Mouse (Mus musculus) intestine, embryonic 14.5 days (tissue): Measurements from ENCODE around the gene Wdr18. TPM values are rescaled to one million over a fixed set of nuclear protein-coding genes. Genes with fewer than 3 reads are reported as not detected.

Source experiments
- ATAC-seq: fragments of 200-750 bp; cut with Nextera tagmentation; replicated peaks from 2 replicates; pipeline ENCODE4 v1.8.0; 2017; ENCODE audit warnings: low read depth, moderate number of reproducible peaks, moderate TSS enrichment, moderate library complexity; ENCODE audit not compliant: low FRiP score, low TSS enrichment
- DNase-seq: peaks from one replicate; pipeline ENCODE4 v3.0.0-alpha.2; 2018; ENCODE audit warnings: low spot score
- H3K27ac ChIP-seq: fragments of 300-500 bp; sonication (generic); 2 replicates; pipeline ENCODE4 v1.5.1; 2014; ENCODE audit warnings: low read depth, mild to moderate bottlenecking, control low read depth
- H3K27me3 ChIP-seq: fragments of 300-500 bp; sonication (generic); replicated peaks from 2 replicates; pipeline ENCODE4 v1.6.1; 2014; ENCODE audit warnings: low read length, control low read depth; ENCODE audit not compliant: control insufficient read depth, insufficient read depth
- H3K36me3 ChIP-seq: fragments of 300-500 bp; sonication (generic); 2 replicates; pipeline ENCODE4 v1.6.1; 2014; ENCODE audit warnings: low read length, control low read depth; ENCODE audit not compliant: control insufficient read depth, insufficient read depth
- H3K4me1 ChIP-seq: fragments of 300-500 bp; sonication (generic); replicated peaks from 2 replicates; pipeline ENCODE4 v1.6.1; 2014; ENCODE audit warnings: low read length, control low read depth, mixed read lengths; ENCODE audit not compliant: control insufficient read depth, insufficient read depth
- H3K4me2 ChIP-seq: fragments of 300-500 bp; sonication (generic); 2 replicates; pipeline ENCODE4 v1.6.1; 2014; ENCODE audit warnings: low read length
- H3K4me3 ChIP-seq: fragments of 300-500 bp; sonication (generic); 2 replicates; pipeline ENCODE4 v1.5.1; 2014; ENCODE audit warnings: low read depth, low read length, control low read depth, mixed read lengths
- H3K9ac ChIP-seq: fragments of 300-500 bp; sonication (generic); 2 replicates; pipeline ENCODE4 v1.6.1; 2014; ENCODE audit warnings: mild to moderate bottlenecking, low read length
- H3K9me3 ChIP-seq: fragments of 300-500 bp; sonication (generic); 2 replicates; pipeline ENCODE4 v1.6.1; 2016; ENCODE audit warnings: low read length, control low read depth; ENCODE audit not compliant: control insufficient read depth
- WGBS: fragments of 180-500 bp; shearing (Covaris S2); extraction: QIAGEN DNeasy Blood & Tissue Kit; methylation state at CpG from one replicate; pipeline ENCODE4 v1.1.7; 2014; 5-methylcytosine and 5-hydroxymethylcytosine counted together
- polyA plus RNA-seq: library from polyadenylated mRNA; unstranded; fragments of >200 nt; fragmentation: Nextera tagmentation; extraction: Ambion mirVana; gene quantifications from 2 replicates; pipeline ENCODE4 v1.2.1, GENCODE M21; 2014

Gene Wdr18
- polyA plus RNA-seq, 1 experiment from 2014 or later, result 126 TPM

- no peak for ATAC-seq
- Histone ChIP-seq H3K4me1 (peaks cover 43% of the 10 kb centered on the region), H3K27ac (no peak overlapping the region), H3K9ac (no peak overlapping the region), H3K4me2 (peak overlapping the region; percentile 85), H3K9me3 (no peaks in the 10 kb centered on the region), H3K4me3 (peak overlapping the region; percentile 61), H3K36me3 (no peaks in the 10 kb centered on the region), H3K27me3 (peaks cover 52% of the 10 kb centered on the region)
- 67% methylated on average over 5 of the region's 5 CpGs for WGBS
- no peak for DNase-seq
These were observed 42.3 kb upstream of the Wdr18 start for GRCm38 (mm10) chr10:79917532-79918100.

DNA sequence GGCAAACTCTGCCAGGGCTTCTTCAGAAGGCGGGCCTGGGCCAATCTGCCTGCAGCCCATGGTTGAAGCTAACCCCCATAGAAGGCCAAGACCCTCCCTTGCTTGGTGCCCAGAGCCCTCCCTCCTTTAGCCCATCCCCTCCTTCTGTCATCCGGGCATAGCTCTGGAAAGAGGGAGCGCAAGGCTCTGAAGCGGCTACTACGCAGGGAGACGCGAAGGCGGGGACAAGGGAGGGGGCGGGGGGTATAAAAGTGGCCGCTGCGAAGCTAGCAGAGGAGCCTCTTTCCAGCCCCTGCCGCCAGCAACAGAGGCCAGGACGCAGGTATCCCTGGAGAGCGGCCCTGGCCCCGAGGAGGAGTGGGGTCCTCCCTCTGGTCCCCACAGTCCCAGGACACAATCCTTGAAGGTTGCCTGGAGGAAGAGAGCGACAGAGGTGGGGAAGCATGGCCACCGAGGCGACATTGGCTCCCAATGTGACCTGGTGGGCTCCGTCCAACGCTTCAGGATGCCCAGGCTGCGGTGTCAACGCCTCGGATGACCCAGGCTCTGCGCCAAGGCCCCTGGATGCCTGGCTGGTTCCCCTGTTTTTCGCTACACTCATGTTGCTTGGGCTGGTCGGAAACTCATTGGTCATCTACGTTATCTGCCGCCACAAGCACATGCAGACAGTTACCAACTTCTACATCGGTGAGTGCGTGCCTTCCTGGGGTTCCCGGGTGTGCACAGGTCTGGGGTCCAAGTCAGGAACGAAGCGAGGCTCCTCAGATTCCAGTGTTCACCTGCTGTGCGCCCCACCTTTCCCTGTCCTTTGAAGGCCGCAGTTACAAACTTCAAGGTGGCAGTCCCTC, 41.5 kb upstream of the Wdr18 start:
- WGBS, result 11% methylated on average over 35 of the region's 35 CpGs
- Histone ChIP-seq H3K36me3 (no peaks in the 10 kb centered on the region), H3K4me1 (peaks cover 43% of the 10 kb centered on the region), H3K4me2 (peak overlapping the region; percentile 36), H3K9me3 (no peaks in the 10 kb centered on the region), H3K27me3 (peaks cover 57% of the 10 kb centered on the region), H3K4me3 (peak overlapping the region; percentile 15), H3K27ac (no peak overlapping the region), H3K9ac (0 out of 2 replicates have a peak overlapping the region, but pooled peaks have one; percentile 5)
- no peak for ATAC-seq
- no peak for DNase-seq

- Histone ChIP-seq H3K9me3 (no peaks in the 10 kb centered on the region), H3K27me3 (peaks cover 57% of the 10 kb centered on the region), H3K36me3 (no peaks in the 10 kb centered on the region), H3K27ac (no peak overlapping the region), H3K4me1 (peaks cover 41% of the 10 kb centered on the region), H3K9ac (no peak overlapping the region), H3K4me3 (peak overlapping the region; percentile 2; the same call in 1 of the 2 replicates), H3K4me2 (peak overlapping the region; percentile 25)
- 3% methylated on average over 21 of the region's 21 CpGs for WGBS
- ATAC-seq, result no peak
- DNase-seq, result peak; percentile 56
These were observed 40.6 kb upstream of the Wdr18 start for GRCm38 (mm10) chr10:79919251-79919849.

GRCm38 (mm10) chr10:79920056-79920890, 39.7 kb upstream of the Wdr18 start:
- Histone ChIP-seq H3K9ac (no peak overlapping the region), H3K36me3 (no peaks in the 10 kb centered on the region), H3K27me3 (peaks cover 57% of the 10 kb centered on the region), H3K4me3 (no peak overlapping the region), H3K4me2 (no peak overlapping the region), H3K27ac (no peak overlapping the region), H3K9me3 (no peaks in the 10 kb centered on the region), H3K4me1 (peaks cover 32% of the 10 kb centered on the region)
- WGBS, result 27% methylated on average over 26 of the region's 26 CpGs
- DNase-seq (peak; percentile 61), ATAC-seq (no peak)

- Histone ChIP-seq H3K27me3 (peaks cover 57% of the 10 kb centered on the region), H3K9ac (peak within 1 kb of the TSS; percentile 21; the same call in 1 of the 2 replicates), H3K36me3 (no peaks in the 10 kb centered on the region), H3K4me3 (peak within 1 kb of the TSS; percentile 24), H3K4me2 (peak within 1 kb of the TSS; percentile 47), H3K4me1 (peaks cover 30% of the 10 kb centered on the region), H3K27ac (no peak within 1 kb of the TSS), H3K9me3 (no peaks in the 10 kb centered on the region)
- WGBS, result 3% methylated on average over 41 of the region's 41 CpGs
- no peak for ATAC-seq
- peak; percentile 61 for DNase-seq
These were observed 38.9 kb upstream of the Wdr18 start, which contains the start of gene R3hdm4 for GRCm38 (mm10) chr10:79920958-79921535. Gene R3hdm4, minus strand, starts transcription at chr10:79921208.

DNA sequence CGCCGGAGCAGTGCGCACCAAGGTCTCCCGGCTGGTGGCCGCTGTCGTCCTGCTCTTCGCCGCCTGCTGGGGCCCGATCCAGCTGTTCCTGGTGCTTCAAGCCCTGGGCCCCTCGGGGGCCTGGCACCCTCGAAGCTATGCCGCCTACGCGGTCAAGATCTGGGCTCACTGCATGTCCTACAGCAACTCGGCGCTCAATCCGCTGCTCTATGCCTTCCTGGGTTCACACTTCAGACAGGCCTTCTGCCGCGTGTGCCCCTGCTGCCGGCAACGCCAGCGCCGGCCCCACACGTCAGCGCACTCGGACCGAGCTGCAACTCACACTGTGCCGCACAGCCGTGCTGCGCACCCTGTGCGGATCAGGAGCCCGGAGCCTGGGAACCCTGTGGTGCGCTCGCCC, 38.4 kb upstream of the Wdr18 start:
- H3K27me3 ChIP-seq, result peaks cover 57% of the 10 kb centered on the region
- no peak overlapping the region for H3K27ac ChIP-seq
- peak overlapping the region; percentile 24 for H3K4me3 ChIP-seq
- 2% methylated on average over 34 of the region's 34 CpGs for WGBS
- ATAC-seq, result no peak
- peak; percentile 74 for DNase-seq
- H3K9me3 ChIP-seq, result no peaks in the 10 kb centered on the region
- H3K4me2 ChIP-seq, result peak overlapping the region; percentile 47
- peak overlapping the region; percentile 21; the same call in 1 of the 2 replicates for H3K9ac ChIP-seq
- no peaks in the 10 kb centered on the region for H3K36me3 ChIP-seq
- H3K4me1 ChIP-seq, result peaks cover 32% of the 10 kb centered on the region

- Histone ChIP-seq H3K36me3 (no peaks in the 10 kb centered on the region), H3K4me3 (no peak overlapping the region; the same call in 1 of the 2 replicates), H3K4me1 (peaks cover 27% of the 10 kb centered on the region), H3K9me3 (no peaks in the 10 kb centered on the region), H3K4me2 (peak overlapping the region; percentile 88), H3K27ac (no peak overlapping the region), H3K9ac (no peak overlapping the region), H3K27me3 (peaks cover 29% of the 10 kb centered on the region)
- WGBS, result 12% methylated on average over 29 of the region's 29 CpGs
- no peak for ATAC-seq
- DNase-seq, result peak; percentile 96
These were observed 34.8 kb upstream of the Wdr18 start for GRCm38 (mm10) chr10:79924998-79925784.
